Mouse (Mus musculus): ENCODE measurements around the gene Cldn19. TPM values are rescaled to one million over a fixed set of nuclear protein-coding genes. Genes with fewer than 3 reads are reported as not detected.
"Not testable (repeated sequence)": the region's sequence is repeated elsewhere in the genome, so short reads cannot be mapped to it uniquely, and the experiment has no call there.

Cldn19 gene
- polyA plus RNA-seq, 1 experiment from 2014 or later = 0.08 TPM

- no peak overlapping the region for H3K9ac ChIP-seq
- ATAC-seq = no peak
- WGBS = 80% methylated on average over 15 of the region's 15 CpGs
- no peak overlapping the region for H3K4me3 ChIP-seq (replicated peaks)
- H3K4me1 ChIP-seq (replicated peaks) = 0 out of 2 replicates have a peak, but pooled peaks cover 2% of the 10 kb centered on the region
- H3K27me3 ChIP-seq (replicated peaks) = no peaks in the 10 kb centered on the region
- no peak overlapping the region for H3K4me2 ChIP-seq (replicated peaks)
- H3K36me3 ChIP-seq = no peaks in the 10 kb centered on the region
- H3K27ac ChIP-seq = no peak overlapping the region
- no peaks in the 10 kb centered on the region for H3K9me3 ChIP-seq
These were observed 4.4 kb downstream of the Cldn19 start for GRCm38 (mm10) chr4:119259344-119260254.

- 0 out of 2 replicates have a peak, but pooled peaks cover 2% of the 10 kb centered on the region for H3K4me1 ChIP-seq (replicated peaks)
- WGBS = 51% methylated on average over 7 of the region's 7 CpGs
- no peak for ATAC-seq
These were observed 6.0 kb downstream of the Cldn19 start for GRCm38 (mm10) chr4:119261087-119261713.

GRCm38 (mm10) chr4:119262483-119262882, 7.3 kb downstream of the Cldn19 start:
- WGBS = 85% methylated on average over 5 of the region's 5 CpGs
- no peaks in the 10 kb centered on the region for H3K36me3 ChIP-seq
- H3K9ac ChIP-seq = no peak overlapping the region
- no peak overlapping the region for H3K4me2 ChIP-seq (replicated peaks)
- no peaks in the 10 kb centered on the region for H3K9me3 ChIP-seq
- ATAC-seq = no peak
- no peaks in the 10 kb centered on the region for H3K27me3 ChIP-seq (replicated peaks)
- no peak overlapping the region for H3K27ac ChIP-seq
- H3K4me1 ChIP-seq (replicated peaks) = 0 out of 2 replicates have a peak, but pooled peaks cover 2% of the 10 kb centered on the region
- H3K4me3 ChIP-seq (replicated peaks) = no peak overlapping the region

More at GRCm38 (mm10) chr4:119261087-119261713, 6.0 kb downstream of the Cldn19 start:
- no peaks in the 10 kb centered on the region for H3K9me3 ChIP-seq
- H3K36me3 ChIP-seq = no peaks in the 10 kb centered on the region
- H3K4me3 ChIP-seq (replicated peaks) = no peak overlapping the region
- no peaks in the 10 kb centered on the region for H3K27me3 ChIP-seq (replicated peaks)
- H3K27ac ChIP-seq = no peak overlapping the region
- no peak overlapping the region for H3K4me2 ChIP-seq (replicated peaks)
- no peak overlapping the region for H3K9ac ChIP-seq

- Histone ChIP-seq H3K9ac (no peak overlapping the region), H3K4me1 (replicated peaks) (0 out of 2 replicates have a peak, but pooled peaks cover 2% of the 10 kb centered on the region), H3K4me3 (replicated peaks) (no peak overlapping the region), H3K27ac (no peak overlapping the region), H3K36me3 (no peaks in the 10 kb centered on the region), H3K27me3 (replicated peaks) (no peaks in the 10 kb centered on the region), H3K4me2 (replicated peaks) (no peak overlapping the region), H3K9me3 (no peaks in the 10 kb centered on the region)
- ATAC-seq = no peak
- WGBS = 63% methylated on average over 3 of the region's 3 CpGs
These were observed 8.2 kb downstream of the Cldn19 start for GRCm38 (mm10) chr4:119263459-119263858.

- WGBS = 71% methylated on average over 13 of the region's 13 CpGs
- H3K4me3 ChIP-seq (replicated peaks) = no peak overlapping the region
- H3K4me1 ChIP-seq (replicated peaks) = no peaks in the 10 kb centered on the region
- 0 out of 2 replicates have a peak, but pooled peaks cover 7% of the 10 kb centered on the region for H3K36me3 ChIP-seq
- H3K4me2 ChIP-seq (replicated peaks) = no peak overlapping the region
- ATAC-seq = no peak
- H3K9ac ChIP-seq = no peak overlapping the region
- no peak overlapping the region for H3K27ac ChIP-seq
- no peaks in the 10 kb centered on the region for H3K9me3 ChIP-seq
- no peaks in the 10 kb centered on the region for H3K27me3 ChIP-seq (replicated peaks)
These were observed 11.4 kb downstream of the Cldn19 start for GRCm38 (mm10) chr4:119266606-119267005.

GRCm38 (mm10) chr4:119274627-119275026, 19.4 kb downstream of the Cldn19 start:
- Histone ChIP-seq H3K4me3 (replicated peaks) (no peak overlapping the region), H3K4me1 (replicated peaks) (no peaks in the 10 kb centered on the region), H3K27ac (no peak overlapping the region), H3K9ac (no peak overlapping the region), H3K9me3 (no peaks in the 10 kb centered on the region), H3K36me3 (peaks cover 52% of the 10 kb centered on the region; the same call in 1 of the 2 replicates), H3K4me2 (replicated peaks) (no peak overlapping the region), H3K27me3 (replicated peaks) (no peaks in the 10 kb centered on the region)
- 0 out of 2 replicates have a peak, but pooled peaks have one; percentile 37 for ATAC-seq
- 60% methylated on average over 1 of the region's 1 CpGs for WGBS

- no peak overlapping the region for H3K4me2 ChIP-seq (replicated peaks)
- WGBS = 61% methylated on average over 2 of the region's 2 CpGs
- no peaks in the 10 kb centered on the region for H3K4me1 ChIP-seq (replicated peaks)
- no peak for ATAC-seq
- H3K36me3 ChIP-seq = peaks cover 54% of the 10 kb centered on the region; the same call in 1 of the 2 replicates
- H3K27me3 ChIP-seq (replicated peaks) = no peaks in the 10 kb centered on the region
- no peak overlapping the region for H3K4me3 ChIP-seq (replicated peaks)
- no peak overlapping the region for H3K9ac ChIP-seq
- H3K9me3 ChIP-seq = no peaks in the 10 kb centered on the region
- no peak overlapping the region for H3K27ac ChIP-seq
These were observed 20.0 kb downstream of the Cldn19 start for GRCm38 (mm10) chr4:119275226-119275625.

- no peak overlapping the region for H3K27ac ChIP-seq
- H3K4me1 ChIP-seq (replicated peaks) = no peaks in the 10 kb centered on the region
- no peaks in the 10 kb centered on the region for H3K9me3 ChIP-seq
- no peaks in the 10 kb centered on the region for H3K27me3 ChIP-seq (replicated peaks)
- no peak overlapping the region for H3K4me3 ChIP-seq (replicated peaks)
- WGBS = 69% methylated on average over 2 of the region's 2 CpGs
- H3K36me3 ChIP-seq = peaks cover 54% of the 10 kb centered on the region
- no peak overlapping the region for H3K4me2 ChIP-seq (replicated peaks)
- H3K9ac ChIP-seq = no peak overlapping the region
- no peak for ATAC-seq
These were observed 20.5 kb downstream of the Cldn19 start for GRCm38 (mm10) chr4:119275726-119276125.

GRCm38 (mm10) chr4:119278784-119279183, 23.6 kb downstream of the Cldn19 start:
- peaks cover 60% of the 10 kb centered on the region for H3K36me3 ChIP-seq
- not testable (repeated sequence) for H3K9ac ChIP-seq; H3K27me3 ChIP-seq (replicated peaks); H3K27ac ChIP-seq; ATAC-seq; H3K4me3 ChIP-seq (replicated peaks); H3K4me2 ChIP-seq (replicated peaks); H3K4me1 ChIP-seq (replicated peaks); H3K9me3 ChIP-seq
- WGBS = 81% methylated on average over 15 of the region's 15 CpGs

- H3K36me3 ChIP-seq = peaks cover 26% of the 10 kb centered on the region
These were observed 29.6 kb downstream of the Cldn19 start for GRCm38 (mm10) chr4:119284861-119285260.

GRCm38 (mm10) chr4:119285336-119285735, 30.1 kb downstream of the Cldn19 start:
- Histone ChIP-seq H3K27ac (peak overlapping the region; percentile 71), H3K27me3 (replicated peaks) (no peaks in the 10 kb centered on the region), H3K4me2 (replicated peaks) (peak overlapping the region; percentile 27), H3K36me3 (peaks cover 26% of the 10 kb centered on the region), H3K4me1 (replicated peaks) (0 out of 2 replicates have a peak, but pooled peaks cover 4% of the 10 kb centered on the region), H3K9me3 (no peaks in the 10 kb centered on the region), H3K9ac (no peak overlapping the region), H3K4me3 (replicated peaks) (no peak overlapping the region)
- ATAC-seq = peak; percentile 92
- WGBS = 57% methylated on average over 2 of the region's 2 CpGs

More at GRCm38 (mm10) chr4:119284861-119285260, 29.6 kb downstream of the Cldn19 start:
- peak overlapping the region; percentile 20; the same call in 1 of the 2 replicates for H3K27ac ChIP-seq
- H3K4me2 ChIP-seq (replicated peaks) = peak overlapping the region; percentile 27
- no peak overlapping the region for H3K4me3 ChIP-seq (replicated peaks)
- no peak overlapping the region for H3K9ac ChIP-seq
- no peaks in the 10 kb centered on the region for H3K27me3 ChIP-seq (replicated peaks)
- WGBS = 65% methylated on average over 1 of the region's 1 CpGs
- ATAC-seq = peak; percentile 86
- H3K4me1 ChIP-seq (replicated peaks) = 0 out of 2 replicates have a peak, but pooled peaks cover 4% of the 10 kb centered on the region
- H3K9me3 ChIP-seq = no peaks in the 10 kb centered on the region

GRCm38 (mm10) chr4:119291921-119292320, 36.7 kb downstream of the Cldn19 start:
- WGBS = 80% methylated on average over 1 of the region's 1 CpGs

More at GRCm38 (mm10) chr4:119291921-119292320, 36.7 kb downstream of the Cldn19 start:
- Histone ChIP-seq H3K9me3 (no peaks in the 10 kb centered on the region), H3K36me3 (no peaks in the 10 kb centered on the region), H3K4me3 (replicated peaks) (peak overlapping the region; percentile 84), H3K27ac (no peak overlapping the region), H3K4me2 (replicated peaks) (peak overlapping the region; percentile 79), H3K27me3 (replicated peaks) (no peaks in the 10 kb centered on the region), H3K4me1 (replicated peaks) (0 out of 2 replicates have a peak, but pooled peaks cover 10% of the 10 kb centered on the region), H3K9ac (peak overlapping the region; percentile 88)
- ATAC-seq = no peak

Measured in intestine, embryonic 15.5 days (tissue).